Mouse (Mus musculus): ENCODE measurements at regions not wholly inside any gene's neighbourhood (a gene's known extent, or its start where the extent isn't known, plus 50 kb on each side); places are given as distances from the start of the nearest gene placed in this dataset.

DNA sequence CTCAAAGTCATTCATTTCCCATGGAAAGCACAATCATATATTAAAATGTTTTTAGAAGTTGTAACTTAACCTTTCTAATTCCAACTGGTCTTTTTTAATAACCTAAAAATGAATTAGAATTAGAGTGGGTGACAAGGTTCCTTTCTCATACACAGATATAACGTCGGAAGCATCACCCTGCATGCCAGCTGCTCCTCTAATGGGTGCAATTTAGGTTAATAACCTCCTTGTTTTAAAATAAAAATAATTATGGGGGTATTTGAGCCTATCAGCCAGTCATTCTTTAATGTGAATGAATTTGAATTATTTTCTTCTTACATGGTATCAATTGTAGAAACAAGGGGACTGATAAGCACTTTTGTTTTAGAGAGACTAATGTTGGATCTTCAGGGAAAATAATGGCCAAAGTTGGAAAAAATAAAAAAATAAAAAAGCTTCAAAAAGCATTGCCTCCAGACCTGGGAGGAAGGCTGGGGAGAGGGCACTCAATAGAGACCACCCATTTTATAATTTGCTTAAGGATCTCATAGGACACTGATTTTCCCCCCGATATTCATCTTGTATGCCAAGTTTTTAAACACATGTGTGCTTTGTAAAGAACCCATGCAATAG is 960.9 kb downstream of the Robo2 start:
- intact Hi-C loops (cut with DNase I) = no loop called here
- no peak for DNase-seq (ENCODE audit: low spot score in 2 of 2)

GRCm38 (mm10) chr16:73449836-73450235 is 961.8 kb downstream of the Robo2 start:
- no peak for DNase-seq (ENCODE audit: low spot score in 2 of 2)
- intact Hi-C loops (cut with DNase I) = no loop called here

DNA sequence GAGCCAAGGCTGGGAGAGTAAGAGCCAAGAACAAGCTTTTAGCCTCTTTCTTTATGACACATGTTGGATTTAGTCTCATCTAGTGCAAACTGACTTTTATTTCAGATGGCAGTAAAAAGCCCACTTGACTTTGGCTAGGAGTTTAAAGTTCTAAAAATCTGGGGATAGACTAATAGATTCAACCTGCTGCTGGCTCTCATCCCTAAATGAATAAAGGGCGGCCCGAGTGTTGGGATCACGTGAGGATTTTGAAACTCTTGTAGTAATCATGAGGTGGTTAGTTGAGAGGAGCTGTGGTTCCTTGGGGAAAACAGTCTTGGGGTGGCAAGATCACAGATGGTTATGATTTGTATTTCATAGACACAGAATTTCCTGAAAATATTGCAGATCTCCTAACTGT is 975.9 kb downstream of the Robo2 start:
- intact Hi-C loops (cut with DNase I) = no loop called here
- DNase-seq (ENCODE audit: low spot score in 2 of 2) = no peak

GRCm38 (mm10) chr16:73424851-73425250 is 986.8 kb downstream of the Robo2 start:
- DNase-seq (ENCODE audit: low spot score in 2 of 2) = no peak

GRCm38 (mm10) chr16:73424311-73424710 is 987.3 kb downstream of the Robo2 start:
- DNase-seq (ENCODE audit: low spot score in 2 of 2) = no peak
- intact Hi-C loops (cut with DNase I) = no loop called here

More at GRCm38 (mm10) chr16:73424851-73425250, 986.8 kb downstream of the Robo2 start:
- intact Hi-C loops (cut with DNase I) = no loop called here

GRCm38 (mm10) chr16:73404509-73404908 is 1007.1 kb downstream of the Robo2 start:
- DNase-seq (ENCODE audit: low spot score in 2 of 2) = peak; percentile 5 to 14
- intact Hi-C loops (cut with DNase I) = no loop called here

DNA sequence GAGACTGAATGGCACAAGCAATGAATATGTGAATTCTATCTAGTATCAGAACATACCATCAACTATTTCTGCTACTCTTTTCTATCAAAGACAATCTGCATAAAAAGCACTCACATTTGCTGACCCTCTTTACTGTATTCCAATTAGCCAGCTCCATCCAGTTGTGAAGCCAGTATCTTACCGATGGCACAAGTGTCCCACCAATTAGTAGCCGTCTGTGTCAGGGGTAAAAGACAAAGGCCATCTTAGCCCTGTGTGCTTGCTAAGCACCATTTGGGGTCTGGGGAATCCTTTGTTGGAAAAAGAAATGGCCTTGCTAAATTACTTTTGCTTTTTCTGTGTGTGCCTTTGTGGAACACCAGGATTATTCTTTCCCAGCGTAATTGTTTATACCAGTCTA is 1007.5 kb downstream of the Robo2 start:
- DNase-seq (ENCODE audit: low spot score in 2 of 2) = no peak
- intact Hi-C loops (cut with DNase I) = no loop called here

GRCm38 (mm10) chr16:73379056-73379455 is 1032.6 kb downstream of the Robo2 start:
- intact Hi-C loops (cut with DNase I) = no loop called here
- DNase-seq (ENCODE audit: low spot score in 2 of 2) = no peak

DNA sequence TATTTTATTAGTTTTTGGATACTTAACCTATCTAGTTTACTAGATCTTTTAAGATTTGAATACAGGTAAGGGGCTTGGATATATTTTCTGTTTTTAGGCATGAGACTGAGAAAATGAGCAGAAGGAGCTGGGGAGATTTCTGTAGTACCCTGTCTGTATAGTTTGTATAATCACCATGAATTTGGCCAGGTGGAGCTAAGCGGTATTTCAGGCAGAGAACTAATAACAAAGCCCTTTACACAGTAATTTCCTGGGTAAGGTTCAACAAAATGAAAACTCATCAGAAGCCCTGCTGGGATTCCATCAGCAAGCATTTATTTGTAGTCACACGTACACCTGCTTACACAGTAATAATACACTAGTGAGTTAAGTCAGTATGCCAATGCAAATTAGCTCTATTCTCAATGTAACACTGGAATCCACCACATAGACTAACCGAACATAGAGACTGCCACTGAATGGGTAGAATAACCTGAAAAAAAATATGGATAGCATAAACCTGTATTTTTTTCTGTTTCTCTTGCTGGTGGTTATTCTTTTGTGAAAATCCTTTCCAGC is 1036.9 kb downstream of the Robo2 start:
- intact Hi-C loops (cut with DNase I) = no loop called here
- DNase-seq (ENCODE audit: low spot score in 2 of 2) = no peak

DNA sequence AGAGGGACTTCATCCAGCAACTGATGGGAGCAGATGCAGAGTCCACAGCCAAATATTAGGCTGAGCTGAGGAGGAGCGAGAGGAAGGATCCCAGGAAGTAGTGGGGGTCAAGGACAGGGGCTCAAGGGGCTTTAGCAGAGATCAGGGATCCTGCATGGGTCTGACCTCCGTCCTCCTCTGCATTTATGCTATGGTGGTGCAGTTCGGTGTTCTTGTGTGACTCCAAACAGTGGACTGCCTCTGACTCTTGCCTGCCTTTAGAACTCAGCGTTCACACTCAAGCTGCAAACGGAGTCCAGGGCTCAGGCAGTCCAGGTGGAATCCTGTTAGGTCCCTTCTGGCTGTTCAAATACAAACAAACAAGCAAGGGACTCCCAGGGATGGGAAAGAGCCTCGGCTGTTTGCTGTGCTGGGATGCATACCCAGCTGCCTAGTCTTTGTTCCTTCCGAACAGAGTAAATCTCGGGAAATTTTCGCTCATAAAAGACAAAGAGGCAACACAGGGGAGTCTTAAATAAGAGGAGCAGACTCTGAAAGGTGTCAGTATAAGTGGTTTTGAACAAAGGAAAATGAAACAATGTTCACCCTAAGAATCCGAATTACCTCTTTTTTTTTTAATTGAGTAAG is 1042.9 kb downstream of the Robo2 start:
- intact Hi-C loops (cut with DNase I) = no loop called here
- DNase-seq (ENCODE audit: low spot score in 2 of 2) = no peak

- intact Hi-C loops (cut with DNase I) = no loop called here
These were observed 1043.7 kb downstream of the Robo2 start for GRCm38 (mm10) chr16:73367926-73368325.

GRCm38 (mm10) chr16:73367226-73367840 is 1044.3 kb downstream of the Robo2 start:
- peak; percentile 40 to 45 for DNase-seq (ENCODE audit: low spot score in 2 of 2)
- intact Hi-C loops (cut with DNase I) = no loop called here

More at GRCm38 (mm10) chr16:73367926-73368325, 1043.7 kb downstream of the Robo2 start:
- no peak for DNase-seq (ENCODE audit: low spot score in 2 of 2)

DNA sequence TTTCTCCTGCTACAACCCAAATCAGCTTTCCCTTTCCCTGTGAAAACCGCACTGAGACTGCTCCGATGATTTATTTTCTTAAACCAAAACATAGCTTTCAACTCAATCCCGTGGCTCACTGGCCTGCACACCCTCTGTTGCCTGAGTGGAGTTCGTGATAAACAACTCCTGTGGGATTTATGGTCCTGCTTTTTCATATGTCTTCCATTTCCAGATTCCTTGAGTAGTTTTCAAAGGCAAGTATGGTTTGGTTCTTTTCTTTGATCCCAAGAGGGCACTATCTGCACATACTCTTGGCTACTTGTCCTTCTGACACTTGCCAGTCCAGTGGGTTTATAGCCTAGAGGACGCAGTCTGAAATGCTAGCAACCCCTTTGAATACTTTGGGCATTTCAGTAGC is 1042.6 kb downstream of the Robo1 start:
- DNase-seq (ENCODE audit: low spot score in 2 of 2) = no peak
- intact Hi-C loops (cut with DNase I) = no loop called here

DNA sequence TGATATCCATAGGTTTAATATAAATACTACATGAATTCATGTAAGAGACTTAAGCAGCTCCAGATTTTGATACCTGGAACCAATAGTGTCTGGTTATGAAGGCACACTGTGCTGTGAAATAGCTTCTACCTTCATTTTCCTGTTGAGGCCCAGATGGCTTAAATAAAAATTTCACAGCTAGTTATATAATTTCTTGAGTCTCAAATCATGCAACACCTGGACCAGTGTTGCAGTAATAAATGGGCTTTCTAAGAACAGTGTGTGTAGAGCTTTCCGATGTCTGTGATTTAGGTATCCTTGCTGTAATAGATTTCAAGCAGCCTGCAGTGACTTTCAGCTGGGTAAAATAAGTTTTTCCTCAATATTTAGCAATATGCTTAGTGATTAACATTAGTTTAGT is 1035.8 kb downstream of the Robo1 start:
- intact Hi-C loops (cut with DNase I) = no loop called here
- no peak for DNase-seq (ENCODE audit: low spot score in 2 of 2)

- DNase-seq (ENCODE audit: low spot score in 2 of 2) = no peak
- intact Hi-C loops (cut with DNase I) = no loop called here
These were observed 1035.4 kb downstream of the Robo1 start for GRCm38 (mm10) chr16:73343531-73343930.

GRCm38 (mm10) chr16:73317644-73318043 is 1009.5 kb downstream of the Robo1 start:
- DNase-seq (ENCODE audit: low spot score in 2 of 2) = peak in 1 of 2 experiments; percentile 4
- intact Hi-C loops (cut with DNase I) = no loop called here

DNA sequence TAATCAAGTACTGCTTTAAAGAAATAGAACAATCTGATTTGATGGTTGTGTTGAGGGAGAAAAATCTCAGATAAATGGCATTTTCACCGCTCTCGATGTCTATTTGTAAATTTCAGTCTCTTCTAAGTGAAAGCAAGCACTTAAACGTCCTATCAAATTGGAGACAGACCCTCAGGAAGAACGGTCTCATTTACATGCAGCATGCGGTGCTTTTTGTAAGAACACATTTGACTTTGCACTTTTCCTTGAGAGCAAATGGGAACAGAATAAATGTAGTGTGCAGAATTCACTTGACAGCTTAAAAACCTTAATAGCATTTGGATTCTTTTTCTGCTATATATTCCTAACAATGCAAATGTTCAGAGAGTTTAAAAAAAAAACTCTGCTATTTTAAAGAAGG is 1002.0 kb downstream of the Robo1 start:
- no peak for DNase-seq (ENCODE audit: low spot score in 2 of 2)
- intact Hi-C loops (cut with DNase I) = no loop called here

- DNase-seq (ENCODE audit: low spot score in 2 of 2) = no peak
These were observed 971.8 kb downstream of the Robo1 start for GRCm38 (mm10) chr16:73279951-73280350.

GRCm38 (mm10) chr16:73259691-73260090 is 951.6 kb downstream of the Robo1 start:
- no peak for DNase-seq (ENCODE audit: low spot score in 2 of 2)
- intact Hi-C loops (cut with DNase I) = no loop called here

More at GRCm38 (mm10) chr16:73279951-73280350, 971.8 kb downstream of the Robo1 start:
- intact Hi-C loops (cut with DNase I) = no loop called here

DNA sequence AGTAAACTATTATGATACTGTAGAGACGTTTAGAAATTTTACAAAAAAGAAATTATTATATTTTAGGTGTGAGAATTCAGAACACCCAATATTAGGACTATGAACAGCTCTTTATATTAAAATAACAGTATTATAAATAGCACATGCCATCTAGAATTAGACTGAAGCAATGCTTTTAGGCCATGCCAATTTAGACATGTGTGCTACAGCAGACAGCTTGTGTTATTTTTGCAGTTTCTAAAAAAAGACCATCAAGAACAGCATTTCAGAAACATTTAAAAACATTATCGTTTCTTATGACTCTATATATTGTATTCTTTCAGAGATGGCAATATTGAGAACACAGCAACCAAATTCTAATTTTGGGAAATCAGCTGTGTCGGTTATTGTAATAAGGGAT is 951.2 kb downstream of the Robo1 start:
- peak in 1 of 2 experiments; percentile 7 for DNase-seq (ENCODE audit: low spot score in 2 of 2)
- intact Hi-C loops (cut with DNase I) = no loop called here
